9 mouse cellular contexts compared by ENCODE assay signal in the genomic region with DNA sequence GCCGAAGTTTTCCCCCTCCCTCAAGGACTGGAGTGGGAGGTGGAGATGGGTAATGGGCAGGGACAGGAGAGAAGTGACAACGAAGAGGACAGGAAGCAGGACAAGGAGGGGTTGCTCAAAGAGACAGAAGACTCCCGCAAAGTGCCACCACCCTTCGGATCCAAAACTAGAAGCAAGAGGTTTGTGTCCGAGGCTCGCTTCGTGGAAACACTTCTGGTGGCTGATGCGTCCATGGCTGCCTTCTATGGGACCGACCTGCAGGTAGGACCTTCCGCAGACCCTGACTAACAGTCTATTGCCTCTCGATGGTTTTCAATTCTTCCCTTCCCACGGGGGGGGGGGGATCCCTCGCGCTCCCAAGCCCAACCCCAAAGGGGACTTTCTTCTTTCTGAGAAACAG. TPM values are rescaled to one million over a fixed set of nuclear protein-coding genes. Genes with fewer than 3 reads are reported as not detected.
DNase-seq lines count a peak whose midpoint lies in the region; ATAC-seq and TF ChIP-seq lines count a peak whose summit lies in the region.
"Had no signal": no experiment of that assay in that cellular context is flagged by ENCODE, and none has a peak within 500 bp of the region (broad histone marks: within the 10 kb centered on the region; RNA-seq: fewer than 3 reads in every experiment).

No protein-coding gene starts in this region.

- peak overlapping the region; percentile 61 for H3K4me3 ChIP-seq in heart, embryonic 11.5 days (ENCODE audit: low read depth, low read length)
- H3K4me3 ChIP-seq in E14TG2a.4 (replicated peaks; ENCODE audit: low read length), result peak overlapping the region; percentile 86
- H3K4me3 ChIP-seq in forebrain, embryonic 15.5 days, result peak overlapping the region; percentile 57
- peak overlapping the region; percentile 45; the same call in 1 of the 2 replicates for H3K4me3 ChIP-seq in liver, embryonic 12.5 days

- intact Hi-C loops in heart, postnatal 10 days (cut with DNase I), result loop anchor here (5.0 kb wide), 1 partner anchor 84 kb away; no protein-coding TSS in a partner anchor

- H3K4me2 ChIP-seq in heart, embryonic 11.5 days, result peak overlapping the region; percentile 100
- H3K4me2 ChIP-seq in forebrain, embryonic 15.5 days (replicated peaks), result peak overlapping the region; percentile 90
- peak overlapping the region; percentile 72 for H3K4me2 ChIP-seq in liver, embryonic 12.5 days

- peaks cover 54% of the 10 kb centered on the region for H3K27me3 ChIP-seq in heart, embryonic 11.5 days (ENCODE audit: control insufficient read depth, insufficient read depth, low read length)
- H3K27me3 ChIP-seq in E14TG2a.4 (ENCODE audit: insufficient read depth, low read length), result peaks cover 73% of the 10 kb centered on the region
- H3K27me3 ChIP-seq in forebrain, embryonic 15.5 days, result peaks cover 39% of the 10 kb centered on the region
- H3K27me3 ChIP-seq in liver, embryonic 12.5 days (replicated peaks), result peaks cover 87% of the 10 kb centered on the region

- no peak for DNase-seq in heart, postnatal 10 days
- DNase-seq in right cerebral cortex, postnatal 10 days (ENCODE audit: low spot score in 2 of 2), result no peak
- no peak for DNase-seq in layer of hippocampus, postnatal 14 days (ENCODE audit: low spot score in 2 of 2)
- DNase-seq in cerebellum, adult 9-10 months, result no peak
- DNase-seq: thymus, adult 2 months had no signal

- no peak overlapping the region for H3K27ac ChIP-seq in heart, embryonic 11.5 days (ENCODE audit: low read depth, low read length)
- no peak overlapping the region for H3K27ac ChIP-seq in forebrain, embryonic 15.5 days (replicated peaks)
- no peak overlapping the region for H3K27ac ChIP-seq in liver, embryonic 12.5 days

- ATAC-seq in heart, embryonic 11.5 days (replicated peaks; ENCODE audit: insufficient number of reproducible peaks, low FRiP score, low TSS enrichment), result no peak
- ATAC-seq in forebrain, embryonic 15.5 days (replicated peaks), result 0 out of 2 replicates have a peak, but pooled peaks have one; percentile 4
- ATAC-seq in liver, embryonic 12.5 days, result no peak

- peak overlapping the region; percentile 58 for H3K9ac ChIP-seq in heart, embryonic 11.5 days (ENCODE audit: low read depth, low read length)
- peak overlapping the region; percentile 66 for H3K9ac ChIP-seq in forebrain, embryonic 15.5 days (replicated peaks)
- no peak overlapping the region for H3K9ac ChIP-seq in liver, embryonic 12.5 days

- H3K36me3 ChIP-seq in heart, embryonic 11.5 days (ENCODE audit: control insufficient read depth, insufficient read depth, low read length), result no peaks in the 10 kb centered on the region
- H3K36me3 ChIP-seq in E14TG2a.4 (ENCODE audit: insufficient read depth, low read length), result no peaks in the 10 kb centered on the region
- no peaks in the 10 kb centered on the region for H3K36me3 ChIP-seq in forebrain, embryonic 15.5 days
- no peaks in the 10 kb centered on the region for H3K36me3 ChIP-seq in liver, embryonic 12.5 days

- H3K9me3 ChIP-seq in heart, embryonic 11.5 days (replicated peaks; ENCODE audit: control insufficient read depth, low read length), result 0 out of 2 replicates have a peak, but pooled peaks cover 2% of the 10 kb centered on the region
- H3K9me3 ChIP-seq in E14TG2a.4 (ENCODE audit: low read length), result peaks cover 6% of the 10 kb centered on the region; the same call in 1 of the 2 replicates
- no peaks in the 10 kb centered on the region for H3K9me3 ChIP-seq in forebrain, embryonic 15.5 days
- no peaks in the 10 kb centered on the region for H3K9me3 ChIP-seq in liver, embryonic 12.5 days (replicated peaks)

- TF ChIP-seq CTCF in E14TG2a.4 (conservative IDR thresholded peaks at IDR 0.05; ENCODE audit: low read length), result no peak

- 3% methylated on average over 14 of the region's 14 CpGs for WGBS in heart, embryonic 11.5 days (ENCODE audit: insufficient replicate concordance)
- 2% methylated on average over 14 of the region's 14 CpGs for WGBS in forebrain, embryonic 15.5 days
- 3% methylated on average over 14 of the region's 14 CpGs for WGBS in liver, embryonic 12.5 days (ENCODE audit: insufficient replicate concordance)

- peaks cover 5% of the 10 kb centered on the region; the same call in 1 of the 2 replicates for H3K4me1 ChIP-seq in heart, embryonic 11.5 days (ENCODE audit: control insufficient read depth, insufficient read depth, low read length)
- H3K4me1 ChIP-seq in E14TG2a.4 (replicated peaks; ENCODE audit: low read depth, low read length), result peaks cover 20% of the 10 kb centered on the region
- H3K4me1 ChIP-seq in forebrain, embryonic 15.5 days, result peaks cover 15% of the 10 kb centered on the region
- H3K4me1 ChIP-seq in liver, embryonic 12.5 days, result peaks cover 4% of the 10 kb centered on the region; the same call in 1 of the 2 replicates

RNA-seq across cellular contexts. Expression of a gene that starts 1.0 kb away (rescaled TPM):
- polyA plus RNA-seq in heart, embryonic 11.5 days (2014; fragmentation: Nextera tagmentation; extraction: Ambion mirVana), result 6.0 and 6.7 TPM in 2 replicates
- 10 to 100 TPM in 1 of 2 experiments, 1 to 10 TPM in 1; 8.1 to 16.1 TPM for total RNA-seq in heart, postnatal 10 days (2021)
- 1.5 and 1.6 TPM in 2 replicates for polyA plus RNA-seq in forebrain, embryonic 15.5 days (2015; fragmentation: Nextera tagmentation; extraction: Ambion mirVana)
- 0.13 and 0.16 TPM in 2 replicates for polyA plus RNA-seq in liver, embryonic 12.5 days (2016; fragmentation: Nextera tagmentation; extraction: Ambion mirVana)
- 1 to 10 TPM; 5.8 to 8.0 TPM for total RNA-seq in layer of hippocampus, postnatal 14 days (2021)

RNA-seq across cellular contexts. Expression of a gene that starts 21.1 kb away (rescaled TPM):
- polyA plus RNA-seq in heart, embryonic 11.5 days (2014; fragmentation: Nextera tagmentation; extraction: Ambion mirVana), result 5.7 and 7.2 TPM in 2 replicates
- total RNA-seq in heart, postnatal 10 days (2021), result 10 to 100 TPM; 13.1 to 16.4 TPM
- polyA plus RNA-seq in forebrain, embryonic 15.5 days (2015; fragmentation: Nextera tagmentation; extraction: Ambion mirVana), result 2.7 and 3.5 TPM in 2 replicates
- 0.99 and 1.5 TPM in 2 replicates for polyA plus RNA-seq in liver, embryonic 12.5 days (2016; fragmentation: Nextera tagmentation; extraction: Ambion mirVana)
- total RNA-seq in layer of hippocampus, postnatal 14 days (2021), result 1 to 10 TPM; 6.2 to 9.9 TPM
